Mouse (Mus musculus) c-Kit-negative CD71-positive TER-119-positive erythroid progenitor cells, embryonic 14.5 days (primary cell): ENCODE results near the gene Dock6.
"Not testable (repeated sequence)": the region's sequence is repeated elsewhere in the genome, so short reads cannot be mapped to it uniquely, and the experiment has no call there.

ENCODE experiments used
- DNase-seq: peaks from one replicate; pipeline ENCODE4 v3.0.0-alpha.2; 2013; ENCODE audit warnings: low read depth, low spot score

Dock6 gene

DNA sequence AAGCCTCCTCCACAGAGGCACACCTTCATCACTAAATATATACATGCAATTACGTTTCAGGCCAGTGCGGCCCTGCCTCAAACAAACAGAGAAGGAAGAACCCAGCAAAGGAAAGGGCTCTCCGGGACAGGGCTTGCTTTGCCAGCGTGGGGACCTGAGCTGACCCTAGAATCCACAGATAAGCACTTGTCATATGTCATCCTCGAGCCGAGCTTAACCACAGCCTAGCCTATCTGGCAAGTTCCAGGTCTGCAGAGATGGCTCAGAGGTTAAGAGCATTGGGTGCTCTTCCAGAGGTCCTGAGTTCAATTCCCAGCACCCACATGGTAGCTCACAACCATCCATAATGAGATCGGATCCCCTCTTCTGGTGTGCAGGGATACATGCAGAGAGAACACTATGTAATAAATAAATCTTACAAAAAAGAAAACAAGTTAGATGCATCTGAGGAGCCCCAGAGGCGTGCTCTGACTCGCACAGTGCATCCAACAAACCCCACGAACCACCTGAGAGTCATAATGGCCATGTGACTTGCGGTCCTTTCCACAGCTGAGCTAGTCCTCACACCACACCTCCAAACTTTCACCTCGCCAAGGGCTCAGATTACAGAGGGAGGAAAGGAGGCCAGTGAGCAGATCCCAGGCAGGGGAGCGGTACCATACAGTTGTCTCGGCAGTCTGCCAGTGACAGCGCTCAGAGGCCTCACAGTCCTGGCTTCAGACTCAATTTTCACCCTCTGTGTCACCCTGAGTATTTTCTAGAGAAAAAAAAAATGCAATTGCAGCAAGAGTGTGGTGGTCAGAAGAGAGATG is 70.6 kb downstream of the Dock6 start:
- DNase-seq = no peak

DNA sequence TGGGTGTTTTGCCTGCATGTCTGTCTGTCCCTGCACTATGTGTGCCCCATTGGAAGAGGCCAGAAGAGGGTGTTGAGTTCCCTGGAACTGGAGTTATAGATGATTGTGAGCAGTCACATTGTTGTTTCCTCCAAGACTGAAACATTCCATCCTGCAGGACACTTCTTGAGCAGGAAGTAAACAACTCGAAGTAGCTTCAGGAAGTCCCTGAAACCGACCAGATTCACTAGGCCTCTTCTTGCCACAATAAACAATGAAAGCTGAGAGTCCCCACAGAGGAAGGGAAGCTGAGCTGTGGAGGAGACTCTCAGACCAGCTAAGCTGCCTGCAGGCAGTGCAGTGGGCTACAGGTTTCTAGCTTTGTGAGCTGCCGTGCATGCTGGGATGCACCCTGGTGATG is 74.7 kb downstream of the Dock6 start:
- DNase-seq = no peak

DNA sequence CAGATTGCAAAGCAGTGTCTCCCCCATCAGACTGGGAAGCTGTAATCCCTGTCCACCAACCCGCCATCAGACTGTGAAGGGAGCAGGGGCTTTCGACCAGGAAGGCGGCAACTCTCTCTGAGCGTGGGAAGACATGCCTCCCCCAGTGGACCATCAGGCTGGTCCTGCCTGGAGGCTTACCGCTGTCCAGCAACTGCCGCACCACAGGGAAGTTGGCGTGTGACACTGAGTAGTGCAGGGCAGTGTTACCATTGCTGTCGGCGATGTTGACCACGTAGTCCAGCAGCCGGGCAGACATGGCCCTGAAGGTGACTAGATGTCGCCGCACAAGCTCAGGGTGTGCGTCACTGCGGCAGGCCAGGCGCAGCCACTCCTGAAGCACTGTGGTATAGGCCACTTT is 78.1 kb downstream of the Dock6 start:
- DNase-seq = no peak

DNA sequence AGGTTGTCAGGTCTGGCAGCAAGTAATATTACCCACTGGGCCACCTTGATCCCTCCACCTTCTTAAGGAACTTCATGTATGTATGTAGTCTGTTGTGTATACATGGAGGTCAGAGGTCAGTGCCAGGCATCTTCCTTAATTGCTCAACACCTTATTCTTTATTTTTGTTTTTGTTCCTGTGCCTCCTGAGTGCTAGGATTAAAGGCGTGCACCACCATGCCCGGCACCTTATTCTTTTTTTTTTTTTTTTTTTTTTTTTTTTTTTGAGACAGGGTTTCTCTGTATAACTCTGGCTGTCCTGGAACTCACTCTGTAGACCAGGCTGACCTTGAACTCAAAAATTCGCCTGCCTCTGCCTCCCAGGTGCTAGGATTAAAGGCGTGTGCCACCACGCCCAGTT is 79.0 kb downstream of the Dock6 start:
- not testable (repeated sequence) for DNase-seq

DNA sequence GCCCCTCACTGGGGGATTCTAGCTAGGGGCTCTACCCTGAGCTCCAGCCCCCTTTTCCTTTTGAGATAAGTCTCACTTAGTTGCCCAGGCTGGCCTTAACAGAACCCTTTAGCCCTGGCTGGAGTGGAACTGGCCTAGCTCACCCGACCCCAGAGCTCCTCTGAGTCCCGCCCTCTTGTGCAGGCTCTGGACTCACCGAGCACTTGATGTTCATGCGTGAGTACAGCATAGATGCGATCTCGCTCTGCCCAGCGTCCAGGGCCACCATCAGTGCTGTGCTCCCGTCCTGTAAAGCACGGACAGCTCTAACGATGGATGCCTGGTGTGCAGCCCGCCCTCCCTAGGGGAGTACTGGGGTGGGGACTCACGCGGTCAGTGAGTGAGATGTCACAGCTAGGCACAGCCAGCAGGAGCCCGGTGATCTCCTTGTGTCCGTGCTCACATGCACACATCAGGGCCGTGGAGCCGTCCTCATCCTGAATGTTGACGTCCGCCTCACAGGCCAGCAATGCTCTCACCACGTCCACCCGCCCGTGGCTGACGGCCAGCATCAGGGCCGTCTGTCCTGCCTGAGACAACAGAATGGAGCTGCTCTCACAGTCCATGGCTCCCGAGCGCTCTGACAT is 82.8 kb downstream of the Dock6 start:
- no peak for DNase-seq

DNA sequence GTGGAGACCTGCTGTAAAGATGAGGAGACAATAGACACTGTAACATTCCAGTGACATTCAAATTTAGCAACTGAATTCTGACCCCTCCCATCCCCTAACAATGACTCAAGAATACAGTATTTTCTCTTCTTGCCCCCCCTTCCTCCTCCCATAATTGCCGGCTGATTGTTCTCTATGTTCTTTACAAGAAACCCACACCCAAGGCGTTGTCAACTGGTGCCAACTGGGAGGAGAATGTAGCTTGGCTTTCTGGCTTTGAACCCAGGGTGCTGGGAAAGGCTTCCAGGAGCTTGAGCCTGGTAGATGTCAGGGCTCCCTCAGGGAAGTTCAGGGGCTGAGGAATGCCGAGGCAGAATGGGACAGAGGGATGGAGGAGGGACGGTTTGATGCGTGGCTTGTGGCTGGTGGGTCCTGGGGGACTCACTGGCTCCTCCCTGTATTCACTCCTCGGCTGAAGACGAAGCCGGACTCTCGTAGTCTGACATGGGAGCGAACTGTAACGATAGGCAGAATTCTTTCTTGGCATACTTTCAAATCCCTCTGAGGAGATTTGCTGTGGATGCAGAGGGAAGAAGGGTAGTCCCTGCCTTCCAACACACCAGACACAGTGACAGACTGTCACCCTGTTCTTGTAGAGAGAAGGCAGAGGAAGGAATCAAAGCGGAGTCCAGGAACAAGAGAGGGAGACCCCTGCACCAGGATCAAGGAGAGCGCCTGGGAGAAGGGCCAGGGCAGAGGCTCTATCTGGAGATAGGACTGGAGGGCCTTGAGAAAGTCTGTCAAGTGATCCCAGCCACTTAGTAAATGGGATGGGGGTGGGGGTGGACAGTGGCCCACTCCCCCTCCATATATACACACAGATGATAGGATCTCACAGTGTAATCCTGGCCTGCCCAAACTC is 83.7 kb downstream of the Dock6 start:
- DNase-seq = no peak

- DNase-seq = no peak
Measured at GRCm38 (mm10) chr9:21767896-21768295, 84.5 kb downstream of the Dock6 start.

GRCm38 (mm10) chr9:21764084-21764999 is 88.1 kb downstream of the Dock6 start:
- no peak for DNase-seq

- no peak for DNase-seq
Measured at GRCm38 (mm10) chr9:21762135-21762534, 90.3 kb downstream of the Dock6 start.

GRCm38 (mm10) chr9:21760155-21761088 is 92.0 kb downstream of the Dock6 start, which contains the start of gene Spc24:
Gene Spc24 (minus strand): TSS chr9:21760303.
- peak; percentile 97 for DNase-seq

DNA sequence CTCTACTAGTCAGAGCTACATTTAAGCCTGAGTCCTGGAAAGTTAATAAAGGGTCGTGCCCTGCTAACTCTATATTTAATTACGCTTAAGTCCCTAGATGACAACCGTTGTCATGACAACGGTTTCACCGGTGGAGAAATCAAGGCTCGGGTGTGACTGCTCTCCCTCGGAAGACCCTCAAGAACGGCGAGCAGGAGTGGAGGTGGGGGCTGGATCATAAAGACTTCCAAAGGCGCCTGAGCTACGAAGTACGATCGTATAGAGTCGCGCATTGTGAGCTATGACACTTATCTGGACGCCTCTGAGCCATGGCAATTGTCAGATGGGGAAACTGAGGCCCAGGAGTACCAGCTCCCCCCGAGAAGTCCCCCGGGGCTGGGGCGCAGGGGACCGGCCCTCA is 92.7 kb downstream of the Dock6 start:
- DNase-seq = no peak

DNA sequence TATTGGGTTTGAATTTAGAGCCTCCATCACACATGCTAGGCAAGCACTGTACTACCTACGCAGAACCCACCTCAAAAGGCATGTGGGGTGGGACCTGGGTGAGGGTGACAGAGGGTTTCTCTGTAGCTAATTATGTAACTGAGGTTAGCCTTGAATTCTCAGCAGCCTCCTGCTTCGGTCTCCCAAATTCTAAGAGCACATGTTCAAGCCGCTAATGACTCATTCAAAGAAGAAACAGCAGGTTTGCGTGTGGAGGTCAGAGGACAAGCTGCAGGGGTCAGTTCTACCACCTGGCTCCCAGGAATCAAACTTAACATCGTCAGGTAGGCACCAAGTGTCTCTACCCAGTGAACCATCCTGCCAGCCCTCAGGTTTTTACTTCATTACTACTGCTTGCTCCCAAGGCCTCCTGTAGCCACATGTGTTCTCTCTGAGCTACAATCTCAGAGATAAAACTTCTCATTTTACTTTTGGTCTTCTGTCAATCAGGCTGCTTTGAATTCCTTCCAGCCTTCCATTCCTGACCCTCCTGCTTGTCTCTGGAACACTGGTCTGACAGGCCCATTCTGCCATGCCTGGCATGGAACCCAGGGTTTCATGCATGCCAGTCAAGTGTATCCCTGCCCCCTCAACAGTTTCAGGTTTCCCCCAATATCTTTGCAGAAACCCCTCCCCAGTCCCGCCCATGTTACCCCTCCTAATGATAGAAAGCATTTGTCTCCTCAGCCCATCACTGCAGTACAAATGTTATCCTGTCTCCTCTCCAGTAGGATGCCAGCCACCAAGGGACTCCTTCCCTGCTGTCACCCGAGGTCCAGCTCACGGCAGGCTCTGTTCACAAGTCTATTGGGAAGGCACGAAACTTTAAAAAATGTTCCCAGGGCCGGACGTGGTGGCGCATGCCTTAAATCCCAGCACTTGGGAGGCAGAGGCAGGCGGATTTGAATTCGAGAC is 93.6 kb downstream of the Dock6 start:
- no peak for DNase-seq

- DNase-seq = no peak
Measured at GRCm38 (mm10) chr9:21754516-21755321, 97.7 kb downstream of the Dock6 start.

GRCm38 (mm10) chr9:21754003-21754402 is 98.4 kb downstream of the Dock6 start:
- no peak for DNase-seq

DNA sequence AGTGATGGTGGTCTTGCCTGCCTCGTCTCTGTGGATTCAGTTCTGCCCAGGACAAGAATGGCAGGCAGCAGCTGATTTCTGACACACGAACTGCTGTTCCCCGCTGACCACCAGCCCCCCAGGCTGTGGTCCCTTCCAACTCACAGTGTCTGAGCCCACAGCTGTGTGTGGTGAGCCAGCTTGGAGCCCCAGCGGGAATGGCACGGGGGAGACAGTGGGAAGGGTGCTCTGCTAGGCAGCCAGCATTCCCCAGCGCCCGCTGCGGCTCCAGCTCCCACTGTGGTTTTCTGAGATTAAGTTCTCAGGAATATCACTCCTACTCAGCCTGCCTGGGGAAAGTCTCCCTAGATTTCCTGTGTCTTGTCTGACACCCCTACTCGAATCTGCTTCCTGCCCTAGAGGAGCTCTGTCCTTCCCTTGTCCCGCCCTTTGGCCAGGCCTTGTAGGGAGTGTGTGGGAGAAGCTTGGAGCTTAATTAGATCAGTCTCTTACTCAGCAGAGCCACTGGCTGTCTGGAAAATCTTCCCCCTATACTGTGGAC is 100.1 kb downstream of the Dock6 start:
- DNase-seq = no peak

DNA sequence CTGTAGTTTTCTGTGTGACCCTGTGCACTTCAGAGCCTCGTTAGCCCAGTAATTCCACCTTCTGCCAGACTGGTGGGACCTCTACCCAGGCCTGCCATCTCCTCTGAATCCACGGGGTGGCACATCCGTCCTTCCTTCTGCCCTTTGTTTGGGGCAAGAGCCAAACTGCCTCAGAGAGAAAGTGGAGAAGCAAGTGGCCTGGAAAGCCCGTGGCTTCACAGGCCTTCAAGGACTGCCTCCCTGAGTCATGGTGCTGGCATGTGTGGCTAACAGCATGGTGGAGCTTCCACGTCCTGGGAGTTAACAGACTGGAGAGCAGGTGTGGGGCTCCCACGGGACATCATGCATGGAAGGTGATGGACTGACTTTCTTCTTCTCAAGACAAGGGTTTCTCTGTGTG is 101.1 kb downstream of the Dock6 start:
- no peak for DNase-seq

GRCm38 (mm10) chr9:21750370-21750769 is 102.1 kb downstream of the Dock6 start:
- no peak for DNase-seq
